Mouse (Mus musculus): ENCODE data around the gene Lrrc57. TPM values are rescaled to one million over a fixed set of nuclear protein-coding genes. Genes with fewer than 3 reads are reported as not detected.

The Lrrc57 gene
- total RNA-seq (2015): 21.2 and 24.6 TPM in 2 replicates
- 19.6 and 21.3 TPM in 2 replicates for total RNA-seq (2017)

DNA sequence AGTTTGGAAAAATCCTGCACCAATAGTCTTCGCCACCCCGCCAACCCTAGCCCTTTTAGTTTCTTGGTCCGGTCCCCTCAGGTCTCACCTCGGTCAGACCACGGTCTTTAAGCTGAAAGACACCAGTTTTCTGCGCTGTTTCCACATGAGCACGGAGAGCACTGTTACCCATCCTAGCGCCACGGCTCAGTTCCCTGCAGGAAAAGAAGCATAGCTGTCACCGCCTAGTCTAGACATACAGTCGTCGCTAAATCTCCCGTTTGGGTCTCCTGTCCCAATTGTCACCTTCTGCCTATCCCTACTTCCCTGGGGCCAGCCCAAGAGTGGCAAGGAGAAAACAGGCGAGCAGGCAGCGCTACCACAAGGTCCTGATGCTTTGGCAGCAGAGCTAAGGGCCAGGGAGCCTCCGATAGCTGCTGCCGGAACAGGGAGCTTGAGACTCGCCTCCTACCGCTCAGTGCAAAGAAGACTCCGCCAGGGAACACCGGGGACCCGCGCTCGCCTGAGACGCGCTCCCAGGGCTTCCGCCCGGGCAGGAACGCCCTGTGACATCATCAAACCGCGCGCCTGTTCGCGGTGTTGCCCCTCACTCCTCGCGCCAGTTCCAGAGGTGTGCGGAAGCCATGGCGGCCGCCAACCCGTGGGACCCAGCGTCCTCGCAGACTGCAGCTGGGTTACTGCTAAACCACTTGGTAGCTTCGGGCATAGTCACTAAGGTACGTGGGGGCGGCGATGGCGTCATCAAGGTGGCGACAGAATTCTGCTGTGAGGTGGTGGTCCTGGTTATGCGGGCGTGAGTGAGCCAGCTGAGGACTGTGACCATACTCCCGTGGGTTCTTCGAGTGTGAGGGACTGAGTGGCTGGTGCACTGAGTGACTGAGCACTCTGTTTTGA is at the start of gene Lrrc57, which contains the start of gene Haus2:
Gene Lrrc57 (minus strand): TSS at position 691 of the 894 bp plus-strand sequence.
Gene Haus2 (plus strand): TSS at position 554 of the 894 bp plus-strand sequence.
- ATAC-seq (ENCODE audit: poor library complexity, severe bottlenecking): peak; percentile 96

GRCm38 (mm10) chr2:120658486-120658885 is 49.2 kb upstream of the Lrrc57 start:
- no peak for ATAC-seq (ENCODE audit: poor library complexity, severe bottlenecking)

GRCm38 (mm10) chr2:120656711-120657110 is 47.4 kb upstream of the Lrrc57 start:
- ATAC-seq (ENCODE audit: poor library complexity, severe bottlenecking): no peak

DNA sequence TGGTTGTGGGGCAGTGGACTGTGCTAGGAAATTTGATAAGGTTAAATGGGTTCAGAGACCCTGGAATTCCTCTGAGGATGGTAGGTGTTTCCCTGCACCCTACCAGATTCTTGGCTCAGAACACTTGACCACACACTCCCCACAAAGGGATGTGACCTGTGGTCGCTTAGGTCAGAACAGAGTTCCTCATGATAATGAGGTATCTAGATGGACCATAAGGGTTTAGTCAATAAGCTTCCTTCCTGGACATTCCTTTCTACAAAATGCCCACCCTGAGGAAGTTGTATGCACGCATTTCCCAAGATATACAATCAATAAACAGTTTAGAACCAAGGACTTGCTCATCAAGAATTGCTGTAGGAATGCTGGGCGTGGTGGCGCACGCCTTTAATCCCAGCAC is 46.6 kb upstream of the Lrrc57 start:
- no peak for ATAC-seq (ENCODE audit: poor library complexity, severe bottlenecking)

DNA sequence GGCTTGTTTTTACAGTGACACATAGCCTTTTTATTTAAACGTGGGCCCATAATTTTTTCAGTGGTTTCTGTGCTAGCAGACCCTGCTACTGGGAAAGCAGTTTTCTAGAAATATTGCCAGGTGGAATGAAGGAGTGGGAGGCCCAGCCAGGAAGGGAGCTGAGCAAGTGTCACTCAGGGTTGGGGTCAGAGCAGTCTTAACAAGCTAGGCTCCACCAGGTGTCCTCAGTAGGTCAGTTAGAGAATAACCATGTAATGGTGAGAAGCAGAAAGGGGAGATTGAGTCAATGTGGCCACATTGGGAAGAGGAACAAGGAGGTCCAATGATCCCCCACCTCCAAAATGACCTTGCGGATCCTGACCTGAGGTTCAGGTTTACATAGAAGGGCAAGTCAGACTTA is 45.4 kb upstream of the Lrrc57 start:
- ATAC-seq (ENCODE audit: poor library complexity, severe bottlenecking): no peak

DNA sequence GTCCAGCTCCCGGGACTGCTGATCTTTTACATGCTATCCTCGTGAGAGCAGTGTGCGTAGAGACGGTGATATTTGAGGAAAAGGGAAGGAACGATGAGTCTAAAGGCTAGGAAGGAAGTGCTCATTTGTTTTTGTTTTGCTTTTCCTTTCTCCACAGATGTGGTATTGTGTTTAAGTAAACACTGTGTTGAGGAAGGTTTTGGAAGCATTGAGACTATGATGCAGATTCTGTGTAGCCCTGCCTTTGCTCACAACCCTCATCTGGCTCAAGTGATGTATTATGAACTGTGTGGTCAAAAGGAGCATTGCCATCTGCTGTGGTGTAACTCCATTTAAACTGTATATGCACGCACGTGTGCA is 43.6 kb upstream of the Lrrc57 start:
- no peak for ATAC-seq (ENCODE audit: poor library complexity, severe bottlenecking)

DNA sequence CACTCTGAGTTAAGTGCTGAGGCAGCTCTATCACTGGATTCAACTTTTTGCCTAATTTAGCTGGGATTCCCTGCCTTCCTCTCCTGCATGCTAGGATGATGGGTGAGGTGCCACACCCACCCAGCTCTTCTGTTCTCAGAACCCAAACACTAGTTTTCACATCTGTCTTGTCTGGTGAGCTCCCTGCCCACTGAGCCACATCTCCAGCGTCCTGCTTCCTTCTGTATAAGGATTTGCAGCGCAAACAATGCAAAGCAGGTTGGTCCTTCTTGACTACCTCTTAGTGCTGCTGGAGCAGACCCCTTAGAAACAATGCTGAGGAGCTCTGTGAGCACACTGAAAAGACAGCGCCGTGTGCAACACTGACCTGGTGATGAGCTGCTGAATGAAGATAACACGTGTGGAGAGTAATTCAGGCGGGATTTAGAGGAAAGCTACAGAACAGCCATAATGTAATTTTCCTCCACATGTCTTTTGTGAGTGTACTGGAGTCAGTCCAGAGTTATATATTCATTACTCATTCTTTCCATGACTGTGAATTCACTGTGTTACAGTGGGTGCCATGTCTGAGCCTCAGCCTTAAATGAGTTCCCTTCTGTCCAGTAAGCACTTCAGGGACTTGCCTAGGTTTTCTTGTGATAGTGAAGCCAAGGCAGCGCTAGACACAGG is 43.1 kb upstream of the Lrrc57 start:
- ATAC-seq (ENCODE audit: poor library complexity, severe bottlenecking): no peak

DNA sequence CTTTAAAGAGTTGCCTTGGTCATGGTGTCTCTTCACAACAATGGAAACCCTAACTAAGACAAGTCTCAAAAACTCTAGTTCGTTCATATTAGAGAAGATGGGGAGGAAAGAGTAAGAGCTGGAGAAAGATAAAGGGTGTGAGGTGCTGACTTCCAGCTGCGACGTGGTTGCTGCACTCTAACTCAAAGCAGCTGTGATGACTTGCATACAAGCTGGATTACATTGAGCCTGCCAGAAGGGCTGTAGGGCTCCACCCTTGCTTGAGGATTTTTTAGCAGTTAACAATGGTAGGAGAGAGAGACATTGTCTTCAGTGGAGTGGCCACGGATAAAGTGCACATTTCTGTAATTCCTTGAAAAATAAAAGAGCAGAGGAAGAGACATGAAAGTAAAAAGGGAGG is 37.5 kb upstream of the Lrrc57 start:
- no peak for ATAC-seq (ENCODE audit: poor library complexity, severe bottlenecking)

DNA sequence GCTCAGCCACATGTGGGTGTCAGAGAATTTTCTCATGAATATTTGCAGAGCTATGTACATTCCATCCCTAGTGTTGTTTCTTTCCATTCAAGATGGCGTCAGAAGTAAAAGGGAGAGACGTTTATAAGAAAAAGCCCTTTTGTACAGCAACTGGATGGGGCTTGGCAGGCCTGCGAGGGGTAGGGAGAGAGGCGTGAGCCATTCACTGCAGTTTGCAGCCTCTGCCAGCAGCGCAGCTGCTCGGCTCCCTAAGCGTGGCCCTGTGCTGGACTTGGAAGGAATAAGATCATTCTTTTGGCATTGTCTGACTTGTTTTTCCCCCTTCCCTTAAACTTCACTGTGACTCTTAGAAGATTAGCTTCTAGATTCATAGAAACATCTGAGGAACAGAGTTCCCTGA is 34.5 kb upstream of the Lrrc57 start:
- ATAC-seq (ENCODE audit: poor library complexity, severe bottlenecking): no peak

GRCm38 (mm10) chr2:120640835-120641234 is 31.5 kb upstream of the Lrrc57 start:
- no peak for ATAC-seq (ENCODE audit: poor library complexity, severe bottlenecking)

DNA sequence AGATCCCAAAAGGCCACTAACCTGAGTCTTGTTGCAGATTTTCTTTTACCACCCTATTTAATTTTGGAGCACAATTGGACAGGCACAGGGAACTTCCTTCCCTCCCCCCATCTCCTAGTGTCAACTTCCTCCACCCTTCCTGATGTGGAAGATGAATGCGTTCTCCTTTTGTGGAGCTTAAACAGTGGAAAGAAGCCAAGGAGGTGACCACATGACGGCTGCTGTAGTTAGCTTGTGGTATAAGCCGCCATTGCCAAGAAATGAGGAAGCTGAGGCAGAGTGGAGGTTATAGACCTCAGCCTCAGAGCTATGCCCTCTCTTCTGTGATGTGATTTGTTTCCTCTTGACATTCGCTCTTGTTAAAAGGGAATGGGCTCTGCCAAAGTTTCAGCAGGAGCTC is 22.6 kb upstream of the Lrrc57 start:
- peak; percentile 56 for ATAC-seq (ENCODE audit: poor library complexity, severe bottlenecking)

DNA sequence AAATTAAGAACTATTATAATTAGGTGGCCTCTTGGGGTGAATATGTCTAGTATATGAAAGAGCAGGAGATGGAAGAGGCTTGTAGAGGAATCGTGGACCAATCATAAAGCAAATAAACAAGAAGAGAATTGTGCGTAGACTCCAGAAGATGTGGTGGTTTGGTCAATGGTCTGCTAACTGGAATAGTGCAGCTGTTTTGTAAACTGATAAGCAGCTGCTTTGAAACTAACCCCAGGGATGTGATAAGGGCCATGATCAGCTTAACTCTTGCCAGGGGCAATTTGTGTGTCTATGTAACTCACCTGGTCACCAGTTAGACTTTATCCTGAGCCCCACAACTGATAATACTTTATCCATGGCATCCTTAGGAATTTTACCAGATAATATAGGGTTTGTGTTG is 22.2 kb upstream of the Lrrc57 start:
- no peak for ATAC-seq (ENCODE audit: poor library complexity, severe bottlenecking)

DNA sequence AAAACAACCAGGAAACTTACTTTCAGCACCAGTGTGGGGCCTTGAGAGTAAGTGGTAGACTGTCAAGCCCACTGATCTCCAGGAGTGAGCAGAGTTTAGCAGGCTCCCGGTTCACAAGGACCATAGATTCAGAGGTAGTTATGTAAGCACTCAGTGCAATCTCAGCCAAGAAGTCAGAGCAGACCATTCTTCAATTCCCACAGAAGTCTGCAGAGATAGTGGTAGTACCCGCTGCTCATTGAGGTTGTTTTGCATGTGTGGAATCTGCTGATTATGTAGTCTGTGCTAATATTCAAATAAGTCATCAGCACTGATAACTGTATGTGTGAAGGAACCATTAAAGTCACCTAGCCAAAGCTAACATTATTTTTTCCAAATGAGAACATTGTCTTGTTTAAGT is 21.3 kb upstream of the Lrrc57 start:
- no peak for ATAC-seq (ENCODE audit: poor library complexity, severe bottlenecking)

DNA sequence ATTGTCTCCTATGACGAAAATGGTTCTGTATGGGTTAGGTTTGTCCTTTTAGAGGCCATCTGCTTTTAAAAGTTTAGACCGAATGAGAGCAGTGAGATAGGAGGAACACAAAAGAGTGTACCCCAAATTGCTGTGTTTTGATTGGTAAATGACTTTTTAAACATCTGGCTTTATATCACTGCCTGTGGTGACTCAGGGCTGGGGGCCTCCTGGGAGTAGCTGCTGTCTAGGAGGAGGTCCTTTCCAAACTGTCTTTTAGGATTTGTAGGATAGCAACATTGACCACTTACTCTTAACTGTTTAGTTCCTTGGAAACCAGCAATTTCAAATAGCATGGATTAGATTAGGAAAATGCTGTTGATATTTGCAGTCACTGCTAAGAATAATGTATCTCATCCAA is 20.9 kb upstream of the Lrrc57 start:
- no peak for ATAC-seq (ENCODE audit: poor library complexity, severe bottlenecking)

- peak; percentile 97 for ATAC-seq (ENCODE audit: poor library complexity, severe bottlenecking)
These were observed 19.8 kb upstream of the Lrrc57 start, which contains the start of gene Stard9 for GRCm38 (mm10) chr2:120628886-120629735. TSS of gene Stard9 (plus strand) at chr2:120629121.

DNA sequence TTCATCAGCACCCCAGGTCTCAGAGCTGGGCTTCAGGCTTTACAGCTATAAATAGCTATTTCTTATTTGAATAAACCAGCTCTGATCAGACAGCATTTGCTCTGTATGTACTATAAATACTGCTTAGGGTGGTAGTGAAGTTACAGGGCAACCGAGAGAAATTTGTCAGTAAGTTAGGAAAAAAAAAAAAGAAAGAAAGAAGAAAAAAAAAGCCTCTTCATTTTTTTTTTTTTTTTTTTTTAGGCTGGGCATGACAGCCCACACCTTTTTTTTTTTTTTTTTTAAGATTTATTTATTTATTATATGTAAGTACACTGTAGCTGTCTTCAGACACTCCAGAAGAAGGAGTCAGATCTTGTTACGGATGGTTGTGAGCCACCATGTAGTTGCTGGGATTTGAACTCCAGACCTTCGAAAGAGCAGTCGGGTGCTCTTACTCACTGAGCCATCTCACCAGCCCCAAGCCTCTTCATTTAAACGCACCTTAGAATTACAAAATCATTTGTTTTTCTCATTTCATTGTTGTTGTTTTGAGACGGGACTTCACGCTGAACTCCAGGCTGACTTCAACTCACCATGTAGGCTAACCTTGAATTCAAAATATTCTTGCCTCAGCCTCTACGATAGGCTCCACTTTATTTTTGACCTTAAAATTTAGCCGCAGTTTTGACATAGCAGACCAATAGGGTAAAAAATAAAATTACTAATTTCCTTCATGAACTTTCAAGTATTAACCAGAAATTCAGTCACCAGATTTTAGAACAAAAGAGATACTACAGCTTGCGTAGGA is 19.0 kb upstream of the Lrrc57 start:
- ATAC-seq (ENCODE audit: poor library complexity, severe bottlenecking): no peak

- ATAC-seq (ENCODE audit: poor library complexity, severe bottlenecking): peak; percentile 64
These were observed 13.6 kb upstream of the Lrrc57 start for GRCm38 (mm10) chr2:120622920-120623319.

GRCm38 (mm10) chr2:120619538-120619937 is 10.2 kb upstream of the Lrrc57 start:
- ATAC-seq (ENCODE audit: poor library complexity, severe bottlenecking): no peak

DNA sequence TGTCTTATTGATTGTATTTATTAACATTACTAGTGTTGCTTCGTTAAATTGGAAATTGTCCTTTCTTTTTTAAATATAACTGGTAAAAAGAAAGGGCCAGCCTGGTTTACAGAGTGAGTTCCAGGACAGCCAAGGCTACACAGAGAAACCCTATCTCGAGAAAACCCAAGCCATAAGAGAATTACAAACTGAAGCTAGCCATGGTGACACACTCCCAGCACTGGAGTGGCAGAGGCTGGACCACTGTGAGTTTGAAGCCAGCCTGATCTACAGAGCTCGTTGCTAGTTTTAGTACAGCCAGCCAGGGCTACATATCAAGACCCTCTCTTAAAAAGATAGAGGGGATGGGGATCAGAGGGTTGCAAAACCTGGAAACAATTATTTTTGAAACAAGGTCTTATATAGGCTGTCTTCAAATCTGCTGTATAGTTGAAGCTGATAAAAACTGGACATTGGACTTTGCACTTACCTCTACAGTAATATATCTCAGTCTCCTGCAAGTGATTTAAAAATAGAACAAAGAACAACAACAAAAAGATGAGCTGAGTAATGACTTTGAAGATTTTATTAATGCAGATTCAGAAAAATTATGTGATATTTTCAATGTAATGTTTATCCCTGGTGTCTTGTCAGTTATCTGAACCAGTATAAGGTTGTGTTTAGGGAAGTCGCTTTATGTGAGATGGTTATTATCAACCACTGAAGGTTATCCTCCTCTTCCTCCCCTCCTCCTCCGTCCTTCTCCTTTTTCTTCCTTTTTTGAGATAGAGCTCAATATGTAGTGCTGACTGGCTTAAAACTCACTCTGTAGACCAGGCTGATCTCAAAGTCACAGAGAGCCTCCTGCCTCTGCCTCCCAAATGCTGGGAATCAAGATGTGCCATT is 7.2 kb upstream of the Lrrc57 start:
- ATAC-seq (ENCODE audit: poor library complexity, severe bottlenecking): no peak
